9 mouse cellular contexts compared by ENCODE assay signal in genomic region chr9:69470921-69471320, GRCm38 (mm10). TPM values are rescaled to one million over a fixed set of nuclear protein-coding genes. Genes with fewer than 3 reads are reported as not detected.
A peak's percentile ranks its signal among the peaks of the same experiment; 100 is the strongest.
DNase-seq lines count a peak whose midpoint lies in the region; ATAC-seq and TF ChIP-seq lines count a peak whose summit lies in the region.
"Had no signal": no experiment of that assay in that cellular context is flagged by ENCODE, and none has a peak within 500 bp of the region (broad histone marks: within the 10 kb centered on the region; RNA-seq: fewer than 3 reads in every experiment).

No protein-coding gene starts in this region.

- WGBS in heart, embryonic 11.5 days (ENCODE audit: insufficient replicate concordance), result 11% methylated on average over 6 of the region's 6 CpGs
- 16% methylated on average over 6 of the region's 6 CpGs for WGBS in intestine, embryonic 14.5 days
- WGBS in olfactory bulb, adult 2 months, result 18% methylated on average over 6 of the region's 6 CpGs

- H3K27ac ChIP-seq in heart, embryonic 11.5 days (ENCODE audit: low read depth, low read length), result peak overlapping the region; percentile 84
- H3K27ac ChIP-seq in intestine, embryonic 14.5 days (ENCODE audit: low read depth), result peak overlapping the region; percentile 2; the same call in 1 of the 2 replicates
- H3K27ac ChIP-seq in olfactory bulb, adult 2 months (ENCODE audit: insufficient read depth, low read depth, low read length), result peak overlapping the region; percentile 40; the same call in 1 of the 2 replicates
- H3K27ac ChIP-seq: forebrain, embryonic 15.5 days had no signal

- H3K36me3 ChIP-seq in heart, embryonic 11.5 days (ENCODE audit: control insufficient read depth, insufficient read depth, low read length), result peaks cover 6% of the 10 kb centered on the region; the same call in 1 of the 2 replicates
- H3K36me3 ChIP-seq in intestine, embryonic 14.5 days (ENCODE audit: control insufficient read depth, insufficient read depth, low read length), result no peaks in the 10 kb centered on the region
- H3K36me3 ChIP-seq: forebrain, embryonic 15.5 days had no signal

- no peak for TF ChIP-seq POLR2A in olfactory bulb, adult 2 months (IDR thresholded peaks at IDR 0.05; ENCODE audit: insufficient read depth, low read depth, low read length)

- peaks cover 38% of the 10 kb centered on the region for H3K4me1 ChIP-seq in heart, embryonic 11.5 days (ENCODE audit: control insufficient read depth, insufficient read depth, low read length)
- peaks cover 60% of the 10 kb centered on the region for H3K4me1 ChIP-seq in intestine, embryonic 14.5 days (replicated peaks; ENCODE audit: control insufficient read depth, insufficient read depth, low read length)
- peaks cover 36% of the 10 kb centered on the region for H3K4me1 ChIP-seq in olfactory bulb, adult 2 months (ENCODE audit: control insufficient read depth, insufficient read depth, low read length)

- H3K9ac ChIP-seq in heart, embryonic 11.5 days (ENCODE audit: low read depth, low read length), result peak overlapping the region; percentile 28; the same call in 1 of the 2 replicates
- no peak overlapping the region for H3K9ac ChIP-seq in intestine, embryonic 14.5 days (ENCODE audit: low read length)
- H3K9ac ChIP-seq: forebrain, embryonic 15.5 days had no signal

- no peak for DNase-seq in heart, adult 8-10 months (ENCODE audit: low spot score)
- peak; percentile 65 for DNase-seq in embryo, embryonic 10.5 days (ENCODE audit: low spot score)
- DNase-seq in intestine, embryonic 14.5 days (ENCODE audit: low spot score), result no peak
- no peak for DNase-seq in cerebellum, adult 11-12 months
- no peak for DNase-seq in cerebellum, adult 9-10 months
- DNase-seq in right cerebral cortex, adult 2 months (ENCODE audit: low spot score in 2 of 2), result no peak

- H3K4me2 ChIP-seq in heart, embryonic 11.5 days, result peak overlapping the region; percentile 19; the same call in 1 of the 2 replicates
- H3K4me2 ChIP-seq in intestine, embryonic 14.5 days (ENCODE audit: low read length), result peak overlapping the region; percentile 20; the same call in 1 of the 2 replicates
- H3K4me2 ChIP-seq: forebrain, embryonic 15.5 days had no signal

- no peaks in the 10 kb centered on the region for H3K9me3 ChIP-seq in heart, embryonic 11.5 days (replicated peaks; ENCODE audit: control insufficient read depth, low read length)
- no peaks in the 10 kb centered on the region for H3K9me3 ChIP-seq in intestine, embryonic 14.5 days (ENCODE audit: control insufficient read depth, low read length)
- H3K9me3 ChIP-seq: forebrain, embryonic 15.5 days had no signal

- no peak for TF ChIP-seq CTCF in olfactory bulb, adult 2 months (IDR thresholded peaks at IDR 0.05; ENCODE audit: insufficient read depth, low read depth, low read length)

- no peak overlapping the region for H3K4me3 ChIP-seq in heart, embryonic 11.5 days (ENCODE audit: low read depth, low read length)
- no peak overlapping the region for H3K4me3 ChIP-seq in intestine, embryonic 14.5 days (ENCODE audit: low read depth, low read length)
- no peak overlapping the region for H3K4me3 ChIP-seq in olfactory bulb, adult 2 months (ENCODE audit: insufficient read depth, low read depth, low read length)
- H3K4me3 ChIP-seq: forebrain, embryonic 15.5 days had no signal

- ATAC-seq in heart, embryonic 11.5 days (replicated peaks; ENCODE audit: insufficient number of reproducible peaks, low FRiP score, low TSS enrichment), result 0 out of 2 replicates have a peak, but pooled peaks have one; percentile 23
- ATAC-seq in intestine, embryonic 14.5 days (replicated peaks; ENCODE audit: low FRiP score, low TSS enrichment, low read depth), result peak; percentile 53; the same call in 1 of the 2 replicates

- no peaks in the 10 kb centered on the region for H3K27me3 ChIP-seq in heart, embryonic 11.5 days (ENCODE audit: control insufficient read depth, insufficient read depth, low read length)
- 0 out of 2 replicates have a peak, but pooled peaks cover under 1% of the 10 kb centered on the region for H3K27me3 ChIP-seq in intestine, embryonic 14.5 days (replicated peaks; ENCODE audit: control insufficient read depth, insufficient read depth, low read length)
- H3K27me3 ChIP-seq: forebrain, embryonic 15.5 days had no signal

RNA-seq across cellular contexts. Expression of gene Anxa2, which starts 17.5 kb away (rescaled TPM):
- 386 and 425 TPM in 2 replicates for polyA plus RNA-seq in heart, embryonic 11.5 days (2014; fragmentation: Nextera tagmentation; extraction: Ambion mirVana)
- total RNA-seq in heart, adult 8-10 months (2022), result 10 to 100 TPM; 48.1 to 87.1 (median 65.2) TPM
- polyA plus RNA-seq in intestine, embryonic 14.5 days (2014; fragmentation: Nextera tagmentation; extraction: Ambion mirVana), result 377 and 383 TPM in 2 replicates
- polyA plus RNA-seq in olfactory bulb, adult 2 months (2012; ENCODE audit: insufficient read depth, insufficient read length, low replicate concordance, missing spikeins), result 662 TPM in 1 of 2 replicates, not detected in the other

Comparison
In these comparisons a context has a peak if more than half of its experiments do, and no peak if none do; other contexts are left out.
1. H3K27ac ChIP-seq: peak in every context shown above with its lines; median percentile 84 in heart, embryonic 11.5 days; 40 in olfactory bulb, adult 2 months; 2 in intestine, embryonic 14.5 days.